Mouse (Mus musculus): ENCODE results near the gene Ppil1. TPM values are rescaled to one million over a fixed set of nuclear protein-coding genes. Genes with fewer than 3 reads are reported as not detected.

Ppil1 gene
- polyA plus RNA-seq, 1 experiment from 2014 or later, result 232 TPM

DNA sequence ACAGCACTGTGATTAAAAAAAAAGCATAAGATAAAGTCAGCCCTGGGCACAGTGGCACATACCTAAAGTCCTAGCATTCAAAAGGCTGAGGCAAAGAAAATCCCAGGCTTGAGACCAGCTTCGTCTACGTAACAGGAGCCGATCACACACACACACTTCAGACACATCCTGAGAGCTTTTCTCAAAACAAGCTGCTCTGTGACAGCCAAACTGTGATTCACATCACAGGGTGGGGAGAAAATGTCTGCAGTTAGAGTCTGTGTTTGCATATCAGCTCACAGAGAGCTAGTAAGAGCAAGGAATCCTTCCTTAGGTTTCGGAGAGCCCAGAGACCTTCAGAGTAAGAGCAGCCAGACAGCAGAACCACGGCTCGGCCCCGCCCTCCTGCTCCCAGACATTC lies 36.9 kb upstream of the Ppil1 start:
- no peaks in the 10 kb centered on the region for H3K27me3 ChIP-seq (ENCODE audit: low read depth, poor library complexity, severe bottlenecking)
- H3K4me3 ChIP-seq, result no peak overlapping the region
- no peak for DNase-seq (ENCODE audit: low spot score)
- H3K4me1 ChIP-seq, result peaks cover 30% of the 10 kb centered on the region
- WGBS, result 91% methylated on average over 7 of the region's 7 CpGs
- H3K27ac ChIP-seq (replicated peaks), result no peak overlapping the region
- H3K36me3 ChIP-seq, result peaks cover 69% of the 10 kb centered on the region
- no peaks in the 10 kb centered on the region; the same call in 1 of the 2 replicates for H3K9me3 ChIP-seq (replicated peaks)

DNA sequence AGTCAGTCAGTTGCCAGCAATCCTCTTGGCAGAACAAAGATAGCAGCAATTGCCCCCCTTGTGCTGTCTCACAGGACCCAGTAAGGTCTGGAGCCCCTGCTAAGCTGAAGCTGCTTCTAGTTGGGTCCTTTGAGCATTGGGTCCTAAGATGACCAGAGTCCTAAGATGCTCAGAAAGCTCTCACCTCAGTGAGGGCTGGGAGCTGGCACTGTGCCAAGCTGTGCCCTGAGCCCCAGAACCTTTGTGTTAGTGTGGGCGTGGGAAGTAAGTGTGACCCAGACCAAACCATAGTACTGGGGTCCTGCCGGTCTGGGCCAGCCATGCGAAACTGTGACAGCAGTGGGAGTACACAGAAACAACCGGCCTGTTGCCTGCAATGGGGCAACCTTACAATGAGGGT lies 35.3 kb upstream of the Ppil1 start:
- Histone ChIP-seq H3K27ac (replicated peaks) (no peak overlapping the region), H3K9me3 (replicated peaks) (no peaks in the 10 kb centered on the region; the same call in 1 of the 2 replicates), H3K4me1 (peaks cover 18% of the 10 kb centered on the region), H3K27me3 (ENCODE audit: low read depth, poor library complexity, severe bottlenecking) (no peaks in the 10 kb centered on the region), H3K4me3 (no peak overlapping the region), H3K36me3 (peaks cover 85% of the 10 kb centered on the region)
- DNase-seq (ENCODE audit: low spot score), result no peak
- 99% methylated on average over 4 of the region's 4 CpGs for whole genome bisulfite sequencing

DNA sequence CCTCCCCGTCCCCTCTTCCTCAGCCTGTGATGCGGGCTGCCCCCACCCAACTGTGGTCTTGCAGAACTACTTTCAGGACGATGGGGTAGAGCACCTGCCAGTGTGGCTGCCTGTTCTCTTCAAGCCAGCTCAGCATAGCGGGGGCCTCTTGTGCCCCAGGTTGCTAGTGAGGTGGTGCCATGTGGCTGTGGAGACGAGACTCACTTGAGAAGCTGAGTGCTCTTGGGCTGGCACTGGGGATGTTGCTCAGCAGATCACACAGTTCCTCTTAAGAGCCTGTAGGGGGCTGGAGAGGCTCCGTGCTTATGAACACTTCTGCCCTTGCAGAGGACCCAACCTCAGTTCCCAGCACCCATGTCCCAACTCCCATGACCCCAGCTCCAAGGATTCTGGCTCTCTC lies 33.8 kb upstream of the Ppil1 start:
- Histone ChIP-seq H3K27me3 (ENCODE audit: low read depth, poor library complexity, severe bottlenecking) (no peaks in the 10 kb centered on the region), H3K27ac (replicated peaks) (no peak overlapping the region), H3K36me3 (peaks cover 85% of the 10 kb centered on the region), H3K4me3 (no peak overlapping the region), H3K4me1 (peaks cover 3% of the 10 kb centered on the region; the same call in 1 of the 2 replicates), H3K9me3 (replicated peaks) (no peaks in the 10 kb centered on the region; the same call in 1 of the 2 replicates)
- WGBS, result 88% methylated on average over 6 of the region's 6 CpGs
- DNase-seq (ENCODE audit: low spot score), result no peak

DNA sequence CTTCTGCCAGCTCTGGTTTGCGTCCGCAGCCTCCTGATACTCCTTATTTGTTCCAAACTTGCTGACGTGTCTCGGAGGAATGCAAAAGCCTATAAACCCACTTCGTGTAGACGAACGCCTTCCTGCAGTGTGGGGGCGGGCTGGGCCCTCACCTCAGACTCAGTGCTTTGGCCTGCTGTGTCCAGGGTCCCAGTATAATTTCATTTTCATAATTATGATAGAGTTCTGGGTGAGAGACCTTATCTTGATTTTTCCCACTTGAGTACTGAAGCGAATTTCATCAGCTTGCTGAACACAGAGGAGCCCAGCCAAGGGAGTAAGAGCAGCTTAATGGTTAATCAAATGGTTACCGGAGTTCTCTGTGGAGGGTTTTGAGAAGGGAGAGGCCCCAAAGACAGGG lies 33.3 kb upstream of the Ppil1 start:
- no peak overlapping the region for H3K4me3 ChIP-seq
- WGBS, result 88% methylated on average over 10 of the region's 10 CpGs
- no peak for DNase-seq (ENCODE audit: low spot score)
- peaks cover 81% of the 10 kb centered on the region for H3K36me3 ChIP-seq
- no peaks in the 10 kb centered on the region for H3K27me3 ChIP-seq (ENCODE audit: low read depth, poor library complexity, severe bottlenecking)
- no peak overlapping the region for H3K27ac ChIP-seq (replicated peaks)
- no peaks in the 10 kb centered on the region; the same call in 1 of the 2 replicates for H3K9me3 ChIP-seq (replicated peaks)
- peaks cover 3% of the 10 kb centered on the region; the same call in 1 of the 2 replicates for H3K4me1 ChIP-seq

DNA sequence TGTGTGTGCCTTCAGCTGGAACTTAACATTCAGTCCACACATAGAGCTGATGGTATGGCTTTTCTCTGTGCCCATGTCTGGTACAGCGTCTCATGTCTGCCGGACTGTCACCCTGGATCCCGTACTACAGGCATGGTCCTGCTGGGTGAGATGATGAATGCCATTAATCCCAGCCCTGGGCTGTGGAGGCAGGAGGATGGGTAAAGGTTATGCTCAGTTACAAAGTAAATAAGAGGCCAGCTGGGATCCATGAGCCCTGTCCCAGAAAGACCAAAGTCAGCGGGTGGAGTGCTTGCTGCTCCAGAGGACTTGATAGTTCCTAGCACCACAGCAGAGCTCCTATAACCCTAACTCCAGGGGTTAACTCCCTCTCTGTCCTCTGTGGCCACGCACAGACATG lies 31.8 kb upstream of the Ppil1 start:
- 75% methylated on average over 5 of the region's 5 CpGs for WGBS
- no peak for DNase-seq (ENCODE audit: low spot score)
- H3K9me3 ChIP-seq (replicated peaks), result no peaks in the 10 kb centered on the region; the same call in 1 of the 2 replicates
- H3K27ac ChIP-seq (replicated peaks), result no peak overlapping the region
- H3K27me3 ChIP-seq (ENCODE audit: low read depth, poor library complexity, severe bottlenecking), result no peaks in the 10 kb centered on the region
- peaks cover 71% of the 10 kb centered on the region for H3K36me3 ChIP-seq
- H3K4me1 ChIP-seq, result peaks cover 3% of the 10 kb centered on the region; the same call in 1 of the 2 replicates
- H3K4me3 ChIP-seq, result no peak overlapping the region

DNA sequence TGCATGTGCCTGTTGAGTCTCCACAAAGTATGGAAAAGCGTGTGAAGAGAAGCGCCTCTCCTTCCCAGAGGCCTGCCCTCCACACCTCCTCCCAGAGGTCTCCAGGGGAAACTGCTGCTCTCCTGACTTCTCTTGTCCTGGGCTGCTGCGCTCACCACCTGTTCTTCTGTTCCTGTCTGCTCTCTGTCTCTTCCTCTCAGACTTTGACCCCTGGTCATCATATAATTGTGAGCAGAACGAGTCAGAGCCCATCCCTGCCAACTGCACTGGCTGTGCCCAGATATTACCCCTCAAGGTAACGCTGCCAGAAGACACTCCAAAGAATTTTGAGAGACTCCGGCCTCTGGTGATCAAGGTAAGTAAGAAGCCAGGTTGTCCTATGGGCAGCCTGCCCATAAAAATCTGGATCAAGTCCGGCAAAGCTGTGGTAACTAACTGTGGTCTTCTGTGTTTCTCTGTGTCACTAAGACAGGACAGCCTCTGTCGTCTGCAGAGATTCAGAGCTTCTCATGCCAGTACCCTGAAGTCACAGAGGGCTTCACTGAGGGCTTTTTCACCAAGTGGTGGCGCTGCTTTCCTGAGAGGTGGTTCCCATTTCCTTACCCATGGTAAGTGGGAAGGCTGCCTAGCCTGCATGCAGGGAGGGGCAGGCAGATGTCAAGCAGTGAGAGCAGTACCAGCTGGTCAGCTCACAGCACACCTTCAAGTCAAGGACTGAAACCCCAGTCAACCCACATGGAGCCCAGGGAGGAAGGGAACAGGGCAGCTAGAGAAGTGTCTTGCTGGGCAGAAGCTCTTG lies 30.0 kb upstream of the Ppil1 start:
- H3K9me3 ChIP-seq (replicated peaks), result no peaks in the 10 kb centered on the region
- H3K4me1 ChIP-seq, result peaks cover 3% of the 10 kb centered on the region; the same call in 1 of the 2 replicates
- H3K36me3 ChIP-seq, result peaks cover 56% of the 10 kb centered on the region
- WGBS, result 83% methylated on average over 9 of the region's 9 CpGs
- H3K4me3 ChIP-seq, result no peak overlapping the region
- DNase-seq (ENCODE audit: low spot score), result no peak
- H3K27ac ChIP-seq (replicated peaks), result 0 out of 2 replicates have a peak overlapping the region, but pooled peaks have one; percentile 6
- no peaks in the 10 kb centered on the region for H3K27me3 ChIP-seq (ENCODE audit: low read depth, poor library complexity, severe bottlenecking)

DNA sequence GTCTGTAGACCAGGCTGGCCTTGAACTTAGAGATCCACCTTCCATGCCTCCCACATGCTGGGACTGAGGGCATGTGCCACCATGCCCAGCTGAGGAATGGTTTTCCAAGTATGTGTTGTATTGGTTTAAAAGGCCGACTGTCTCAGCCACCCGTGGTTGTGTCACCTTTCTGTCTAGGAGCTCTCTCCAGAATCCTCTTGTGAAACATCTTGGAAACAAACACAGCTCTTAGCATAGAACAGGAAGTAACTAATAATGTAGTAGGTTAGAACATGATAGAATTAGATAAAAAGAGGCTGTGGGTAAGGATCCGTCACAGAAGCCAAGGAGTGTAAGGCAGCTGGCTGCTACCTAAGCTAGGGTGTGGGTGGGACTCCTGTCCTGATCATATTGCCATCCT lies 29.0 kb upstream of the Ppil1 start:
- no peak for DNase-seq (ENCODE audit: low spot score)
- no peak overlapping the region for H3K4me3 ChIP-seq
- no peaks in the 10 kb centered on the region for H3K27me3 ChIP-seq (ENCODE audit: low read depth, poor library complexity, severe bottlenecking)
- H3K27ac ChIP-seq (replicated peaks), result no peak overlapping the region
- peaks cover 47% of the 10 kb centered on the region for H3K36me3 ChIP-seq
- H3K9me3 ChIP-seq (replicated peaks), result no peaks in the 10 kb centered on the region
- WGBS, result 92% methylated on average over 3 of the region's 3 CpGs
- H3K4me1 ChIP-seq, result peaks cover 3% of the 10 kb centered on the region; the same call in 1 of the 2 replicates

DNA sequence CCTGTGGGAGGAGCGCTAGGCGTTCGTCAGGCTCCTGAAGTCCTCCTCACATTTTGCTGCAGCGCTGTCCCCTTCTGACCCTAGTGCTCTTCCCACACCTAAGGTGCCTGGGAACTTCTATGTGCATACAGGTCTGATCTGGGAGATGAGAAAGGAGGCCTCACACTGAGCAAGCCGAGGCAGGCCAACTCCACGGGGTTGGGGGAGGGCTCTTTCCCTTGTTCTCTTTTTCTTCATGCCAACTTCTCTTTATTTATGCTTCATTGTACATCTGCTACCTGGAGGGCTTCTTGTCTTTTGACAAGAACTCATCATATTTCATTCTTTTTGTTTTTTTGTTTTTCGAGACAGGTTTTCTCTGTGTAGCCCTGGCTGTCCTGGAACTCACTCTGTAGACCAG lies 27.8 kb upstream of the Ppil1 start:
- no peak overlapping the region for H3K4me3 ChIP-seq
- H3K27me3 ChIP-seq (ENCODE audit: low read depth, poor library complexity, severe bottlenecking), result no peaks in the 10 kb centered on the region
- peaks cover 3% of the 10 kb centered on the region; the same call in 1 of the 2 replicates for H3K4me1 ChIP-seq
- peaks cover 38% of the 10 kb centered on the region for H3K36me3 ChIP-seq
- no peak overlapping the region for H3K27ac ChIP-seq (replicated peaks)
- no peaks in the 10 kb centered on the region for H3K9me3 ChIP-seq (replicated peaks)
- DNase-seq (ENCODE audit: low spot score), result no peak
- WGBS, result 88% methylated on average over 7 of the region's 7 CpGs

DNA sequence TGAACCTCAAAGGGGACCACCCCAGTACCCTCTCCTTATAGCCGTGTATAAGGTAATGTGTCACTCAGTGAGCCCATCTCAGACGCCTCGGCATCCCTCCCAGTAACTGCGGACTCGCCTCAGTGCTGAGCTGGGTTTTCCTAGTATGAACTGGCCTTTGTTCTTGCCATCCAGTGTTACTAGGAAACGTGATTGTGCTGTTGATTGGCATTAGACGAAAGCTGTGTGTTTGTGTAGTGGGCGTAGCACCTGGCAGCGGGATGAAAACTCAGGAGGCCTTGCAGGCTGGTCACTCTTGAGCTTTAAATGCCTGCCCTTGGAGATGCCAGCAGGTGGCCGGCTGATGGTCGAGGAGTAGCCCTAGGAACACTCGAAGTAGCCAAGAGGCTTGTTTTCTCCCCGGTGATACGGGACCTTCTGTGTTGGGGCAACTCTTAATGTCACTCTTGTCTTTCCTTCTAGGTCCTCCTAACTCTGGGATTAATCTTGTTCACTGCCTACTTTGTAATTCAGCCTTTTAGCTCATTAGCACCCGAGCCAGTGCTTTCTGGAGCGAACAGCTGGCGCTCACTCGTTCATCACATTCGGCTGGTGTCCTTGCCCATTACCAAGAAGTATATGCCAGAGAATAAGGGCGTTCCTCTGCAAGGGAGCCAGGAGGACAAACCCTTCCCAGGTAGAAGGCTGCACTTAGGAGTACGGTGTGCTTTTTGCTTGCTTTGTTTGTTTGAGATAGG lies 18.4 kb upstream of the Ppil1 start:
- Histone ChIP-seq H3K27me3 (ENCODE audit: low read depth, poor library complexity, severe bottlenecking) (no peaks in the 10 kb centered on the region), H3K4me1 (peaks cover 10% of the 10 kb centered on the region), H3K36me3 (peaks cover 61% of the 10 kb centered on the region), H3K27ac (replicated peaks) (0 out of 2 replicates have a peak overlapping the region, but pooled peaks have one; percentile 3), H3K4me3 (no peak overlapping the region), H3K9me3 (replicated peaks) (peaks cover 11% of the 10 kb centered on the region; the same call in 1 of the 2 replicates)
- WGBS, result 70% methylated on average over 21 of the region's 21 CpGs
- DNase-seq (ENCODE audit: low spot score), result no peak

DNA sequence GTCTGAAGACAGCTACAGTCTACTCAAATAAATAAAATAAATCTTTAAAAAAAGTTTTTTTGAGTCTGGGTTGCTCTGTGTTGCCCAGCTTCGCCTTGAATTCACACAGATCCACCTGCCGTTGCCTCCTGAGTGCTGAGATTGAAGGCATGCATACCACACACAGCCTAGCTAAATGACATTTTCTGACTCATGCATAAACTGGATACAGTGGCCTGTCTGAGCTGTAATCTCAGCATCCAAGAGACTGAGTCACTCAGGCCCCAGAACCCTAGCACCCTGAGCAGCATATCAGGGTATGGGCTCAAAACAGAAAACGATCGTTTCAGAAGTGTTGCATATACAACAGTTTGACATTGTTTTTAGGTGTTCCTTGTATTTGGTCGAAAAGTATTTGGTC lies 17.6 kb upstream of the Ppil1 start:
- 91% methylated on average over 5 of the region's 5 CpGs for WGBS
- H3K27ac ChIP-seq (replicated peaks), result no peak overlapping the region
- no peak overlapping the region for H3K4me3 ChIP-seq
- H3K36me3 ChIP-seq, result peaks cover 56% of the 10 kb centered on the region
- H3K4me1 ChIP-seq, result peaks cover 10% of the 10 kb centered on the region
- H3K9me3 ChIP-seq (replicated peaks), result peaks cover 10% of the 10 kb centered on the region; the same call in 1 of the 2 replicates
- no peak for DNase-seq (ENCODE audit: low spot score)
- no peaks in the 10 kb centered on the region for H3K27me3 ChIP-seq (ENCODE audit: low read depth, poor library complexity, severe bottlenecking)

DNA sequence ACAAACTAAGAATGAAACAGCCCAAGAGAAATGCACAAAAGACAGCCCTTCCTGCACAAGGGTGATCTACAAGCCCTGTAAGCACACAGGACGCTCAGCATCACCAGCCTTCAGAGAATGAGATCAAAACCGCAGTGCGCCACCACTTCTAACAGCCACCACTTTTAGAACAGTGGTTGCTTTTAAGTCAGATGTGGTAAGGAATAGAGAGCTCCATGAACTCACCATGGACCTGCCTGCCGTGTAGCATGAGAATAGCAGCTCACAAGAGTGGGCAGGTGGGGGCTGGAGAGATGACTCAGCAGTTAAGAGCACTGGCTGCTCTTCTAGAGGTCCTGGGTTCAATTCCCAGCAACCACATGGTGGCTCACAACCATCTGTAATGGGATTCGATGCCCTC lies 16.4 kb upstream of the Ppil1 start:
- Histone ChIP-seq H3K4me3 (no peak overlapping the region), H3K36me3 (peaks cover 46% of the 10 kb centered on the region), H3K4me1 (peaks cover 10% of the 10 kb centered on the region), H3K9me3 (replicated peaks) (peaks cover 2% of the 10 kb centered on the region; the same call in 1 of the 2 replicates), H3K27me3 (ENCODE audit: low read depth, poor library complexity, severe bottlenecking) (no peaks in the 10 kb centered on the region), H3K27ac (replicated peaks) (no peak overlapping the region)
- DNase-seq (ENCODE audit: low spot score), result no peak
- WGBS, result 92% methylated on average over 5 of the region's 5 CpGs

DNA sequence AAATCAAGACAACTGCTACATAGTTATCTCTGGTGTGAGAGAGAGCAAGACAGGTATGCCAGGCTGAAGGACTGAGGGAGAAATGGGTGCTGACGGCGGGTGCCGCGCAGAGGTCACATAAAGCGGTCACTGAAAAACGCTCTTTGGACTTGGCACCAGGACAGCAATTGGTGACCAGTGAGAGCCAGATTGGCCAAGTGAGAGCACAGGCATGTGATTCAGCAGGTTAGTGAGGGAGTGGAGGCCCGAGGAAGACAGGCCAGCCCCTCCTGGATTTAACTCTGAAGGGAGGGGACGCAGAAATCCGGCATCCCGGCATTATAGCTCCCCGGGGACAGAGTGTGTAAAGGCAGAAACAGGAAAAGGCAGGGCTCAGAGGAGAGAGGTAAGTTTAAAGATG lies 9.9 kb upstream of the Ppil1 start:
- no peaks in the 10 kb centered on the region for H3K9me3 ChIP-seq (replicated peaks)
- 87% methylated on average over 11 of the region's 11 CpGs for WGBS
- no peaks in the 10 kb centered on the region for H3K27me3 ChIP-seq (ENCODE audit: low read depth, poor library complexity, severe bottlenecking)
- H3K27ac ChIP-seq (replicated peaks), result no peak overlapping the region
- H3K4me3 ChIP-seq, result no peak overlapping the region
- peaks cover 17% of the 10 kb centered on the region for H3K4me1 ChIP-seq
- H3K36me3 ChIP-seq, result peaks cover 8% of the 10 kb centered on the region
- DNase-seq (ENCODE audit: low spot score), result no peak

DNA sequence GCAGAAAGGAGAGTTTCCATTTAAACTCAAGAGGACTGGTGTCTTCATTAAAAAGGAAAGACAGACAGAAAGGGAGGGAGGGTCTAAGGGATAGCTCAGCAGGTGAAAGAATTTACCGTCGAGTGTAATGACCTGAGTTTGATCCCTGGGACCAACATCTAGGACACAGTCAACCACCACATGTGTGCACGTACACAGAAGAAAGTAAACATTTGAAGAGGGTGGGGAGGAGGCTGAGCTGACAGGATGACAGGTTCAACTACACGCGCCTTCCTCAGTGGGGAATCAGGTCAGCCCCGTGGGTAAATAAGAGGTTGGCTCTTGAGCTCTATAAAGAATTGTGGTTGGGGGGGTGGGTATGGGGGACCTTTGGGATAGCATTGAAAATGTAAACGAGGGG lies 9.2 kb upstream of the Ppil1 start:
- no peak overlapping the region for H3K4me3 ChIP-seq
- H3K27me3 ChIP-seq (ENCODE audit: low read depth, poor library complexity, severe bottlenecking), result no peaks in the 10 kb centered on the region
- peaks cover 20% of the 10 kb centered on the region for H3K4me1 ChIP-seq
- WGBS, result 81% methylated on average over 7 of the region's 7 CpGs
- H3K9me3 ChIP-seq (replicated peaks), result no peaks in the 10 kb centered on the region
- H3K36me3 ChIP-seq, result peaks cover 4% of the 10 kb centered on the region; the same call in 1 of the 2 replicates
- DNase-seq (ENCODE audit: low spot score), result no peak
- no peak overlapping the region for H3K27ac ChIP-seq (replicated peaks)

Data from midbrain, embryonic 10.5 days (tissue).